Mouse (Mus musculus): ENCODE data around the gene Strbp. TPM values are rescaled to one million over a fixed set of nuclear protein-coding genes. Genes with fewer than 3 reads are reported as not detected.
"Not testable (repeated sequence)": the region's sequence is repeated elsewhere in the genome, so short reads cannot be mapped to it uniquely, and the experiment has no call there.

The Strbp gene
- polyA plus RNA-seq, 2 experiments from 2014 or later, result 7.6 to 8.3 TPM

GRCm38 (mm10) chr2:37518561-37519285, 184.9 kb downstream of the Strbp start:
- no peak for ATAC-seq

- no peak for ATAC-seq
Observed at GRCm38 (mm10) chr2:37516922-37517462, 186.7 kb downstream of the Strbp start.

- no peak for ATAC-seq
Observed at GRCm38 (mm10) chr2:37516030-37516710, 187.5 kb downstream of the Strbp start, which contains the start of gene Gpr21. Gene Gpr21 (plus strand): TSS chr2:37516332.

- ATAC-seq, result no peak
Observed at GRCm38 (mm10) chr2:37511134-37511901, 192.3 kb downstream of the Strbp start.

- ATAC-seq, result not testable (repeated sequence)
Observed at GRCm38 (mm10) chr2:37505856-37506255, 197.8 kb downstream of the Strbp start.

GRCm38 (mm10) chr2:37497321-37497720, 206.3 kb downstream of the Strbp start:
- no peak for ATAC-seq

- ATAC-seq, result no peak
Observed at GRCm38 (mm10) chr2:37488956-37489355, 214.7 kb downstream of the Strbp start.

GRCm38 (mm10) chr2:37486408-37486807, 217.3 kb downstream of the Strbp start:
- ATAC-seq, result no peak

- ATAC-seq, result peak; percentile 71
Observed at GRCm38 (mm10) chr2:37485370-37485769, 218.3 kb downstream of the Strbp start.

GRCm38 (mm10) chr2:37484165-37484564, 219.5 kb downstream of the Strbp start:
- ATAC-seq, result no peak

GRCm38 (mm10) chr2:37480039-37480438, 223.6 kb downstream of the Strbp start:
- ATAC-seq, result no peak

GRCm38 (mm10) chr2:37479559-37479958, 224.1 kb downstream of the Strbp start:
- no peak for ATAC-seq

GRCm38 (mm10) chr2:37466266-37466665, 237.4 kb downstream of the Strbp start:
- ATAC-seq, result no peak

GRCm38 (mm10) chr2:37460707-37461106, 243.0 kb downstream of the Strbp start:
- no peak for ATAC-seq

GRCm38 (mm10) chr2:37452376-37452760, 251.3 kb downstream of the Strbp start:
- no peak for ATAC-seq

GRCm38 (mm10) chr2:37451667-37452375, 251.8 kb downstream of the Strbp start:
- peak; percentile 95 for ATAC-seq

- ATAC-seq, result peak; percentile 97
Observed at GRCm38 (mm10) chr2:37442611-37443591, 260.8 kb downstream of the Strbp start, which contains the start of the genes Zbtb26, Zbtb6 and Rabgap1. Gene Zbtb26 (minus strand): TSS chr2:37443135. Gene Zbtb6 (minus strand): TSS chr2:37443171. Gene Rabgap1 (plus strand): TSS chr2:37443279.

Data from CD4-positive, CD25-positive, alpha-beta regulatory T cell, adult 4 months (primary cell).